Mouse (Mus musculus) midbrain, postnatal 0 days (tissue): ENCODE data around the gene Aldoart1. TPM values are rescaled to one million over a fixed set of nuclear protein-coding genes. Genes with fewer than 3 reads are reported as not detected.

Experiments
- ATAC-seq: fragments of 200-750 bp; cut with Nextera tagmentation; 2 replicates; pipeline ENCODE4 v1.8.0; 2017; ENCODE audit warnings: moderate number of reproducible peaks, mild to moderate bottlenecking, moderate TSS enrichment, moderate library complexity; ENCODE audit not compliant: low FRiP score
- DNase-seq: peaks from one replicate; pipeline ENCODE4 v3.0.0-alpha.2; 2015; ENCODE audit warnings: low spot score
- H3K27ac ChIP-seq: fragments of 300-500 bp; sonication (generic); 2 replicates; pipeline ENCODE4 v1.5.1; 2014; ENCODE audit warnings: low read depth, mild to moderate bottlenecking, low read length, mixed read lengths
- H3K27me3 ChIP-seq: fragments of 300-500 bp; sonication (generic); 2 replicates; pipeline ENCODE4 v1.6.1; 2014; ENCODE audit warnings: low read length, control low read depth, mixed read lengths; ENCODE audit not compliant: insufficient read depth
- H3K36me3 ChIP-seq: fragments of 300-500 bp; sonication (generic); 2 replicates; pipeline ENCODE4 v1.6.1; 2014; ENCODE audit warnings: low read length, control low read depth, mixed read lengths; ENCODE audit not compliant: insufficient read depth
- H3K4me1 ChIP-seq: fragments of 300-500 bp; sonication (generic); 2 replicates; pipeline ENCODE4 v1.6.1; 2014; ENCODE audit warnings: mild to moderate bottlenecking, control low read depth, antibody characterized with exemption, low read length, mixed read lengths; ENCODE audit not compliant: insufficient read depth
- H3K4me2 ChIP-seq: fragments of 300-500 bp; sonication (generic); 2 replicates; pipeline ENCODE4 v1.6.1; 2014; ENCODE audit warnings: low read depth, mild to moderate bottlenecking, low read length, mixed read lengths; ENCODE audit not compliant: poor library complexity, severe bottlenecking
- H3K4me3 ChIP-seq: fragments of 300-500 bp; sonication (generic); 2 replicates; pipeline ENCODE4 v1.5.1; 2014; ENCODE audit warnings: low read depth, mild to moderate bottlenecking, low read length, moderate library complexity
- H3K9ac ChIP-seq: fragments of 300-500 bp; sonication (generic); replicated peaks from 2 replicates; pipeline ENCODE4 v1.6.1; 2014; ENCODE audit warnings: mild to moderate bottlenecking, low read length, moderate library complexity, mixed read lengths; ENCODE audit not compliant: poor library complexity, severe bottlenecking
- H3K9me3 ChIP-seq: fragments of 300-500 bp; sonication (generic); 2 replicates; pipeline ENCODE4 v1.6.1; 2016; ENCODE audit warnings: low read length, control low read depth
- CTCF ChIP-seq: IDR thresholded peaks from 2 replicates; pipeline ENCODE4 v1.5.1; 2016; ENCODE audit warnings: antibody characterized with exemption, mild to moderate bottlenecking
- WGBS: fragments of 180-500 bp; shearing (Covaris S2); extraction: QIAGEN DNeasy Blood & Tissue Kit; methylation state at CpG from one replicate; pipeline ENCODE4 v1.1.7; 2014; 5-methylcytosine and 5-hydroxymethylcytosine counted together
- polyA plus RNA-seq: library from polyadenylated mRNA; unstranded; fragments of >200 nt; fragmentation: Nextera tagmentation; extraction: Ambion mirVana; gene quantifications from 2 replicates; pipeline ENCODE4 v1.2.1, GENCODE M21; 2015
- total RNA-seq: library from RNA; depleted of rRNA; stranded (reverse); fragments of >200 nt; gene quantifications from 2 replicates; pipeline ENCODE4 v1.2.3, GENCODE M21; 2014

Aldoart1 gene
- total and polyA plus RNA-seq, 2 experiments from 2014 or later: not detected

GRCm38 (mm10) chr4:72835400-72835799 is 17.0 kb downstream of the Aldoart1 start:
- 40% methylated on average over 1 of the region's 1 CpGs for WGBS
- Histone ChIP-seq H3K9ac (no peak overlapping the region), H3K36me3 (no peaks in the 10 kb centered on the region), H3K4me1 (no peaks in the 10 kb centered on the region), H3K9me3 (no peaks in the 10 kb centered on the region), H3K4me2 (no peak overlapping the region), H3K4me3 (no peak overlapping the region), H3K27ac (no peak overlapping the region), H3K27me3 (no peaks in the 10 kb centered on the region)
- TF ChIP-seq CTCF: no peak
- DNase-seq (peak; percentile 78), ATAC-seq (no peak; the same call in 1 of the 2 replicates)

DNA sequence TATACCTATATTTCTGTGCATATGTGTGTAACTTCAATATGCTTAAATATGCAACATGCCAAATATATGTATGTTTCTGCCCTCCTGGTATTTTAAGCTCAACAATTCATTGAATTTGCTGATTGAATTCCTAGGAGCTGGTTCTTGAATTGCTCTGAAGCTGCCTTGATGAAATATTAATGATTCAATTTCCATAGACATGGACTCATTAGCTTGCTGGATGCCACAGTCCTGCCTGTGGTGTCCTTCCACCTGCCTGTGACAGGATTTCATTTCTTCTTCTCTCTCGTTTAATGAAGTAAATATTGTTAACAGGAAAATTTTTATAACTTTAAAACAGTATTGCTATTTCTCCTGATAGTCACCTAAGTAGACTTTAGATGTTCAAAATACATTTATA is 51.6 kb downstream of the Aldoart1 start:
- DNase-seq: no peak
- Histone ChIP-seq H3K4me3 (no peak overlapping the region), H3K9ac (no peak overlapping the region), H3K27ac (no peak overlapping the region), H3K4me1 (no peaks in the 10 kb centered on the region), H3K9me3 (no peaks in the 10 kb centered on the region), H3K27me3 (no peaks in the 10 kb centered on the region), H3K36me3 (no peaks in the 10 kb centered on the region), H3K4me2 (no peak overlapping the region)
- no peak for ATAC-seq
- 49% methylated on average over 1 of the region's 1 CpGs for WGBS
- TF ChIP-seq CTCF: no peak
